Mouse (Mus musculus) gastrocnemius, postnatal 25 days (tissue): ENCODE data around the gene Znhit2. TPM values are rescaled to one million over a fixed set of nuclear protein-coding genes. Genes with fewer than 3 reads are reported as not detected.
A peak's percentile ranks its signal among the peaks of the same experiment; 100 is the strongest.

ENCODE experiments used
- DNase-seq: peaks from one replicate; pipeline ENCODE4 v3.0.0; 2022
- total RNA-seq, 2 experiments: library from RNA; stranded (reverse); gene quantifications; 1 replicate in 1 of 2; 2 replicates in 1 of 2; pipeline ENCODE4 v1.2.3; 2021

Gene Znhit2
- total RNA-seq, 2 experiments from 2014 or later, result 6.8 to 7.7 TPM

DNA sequence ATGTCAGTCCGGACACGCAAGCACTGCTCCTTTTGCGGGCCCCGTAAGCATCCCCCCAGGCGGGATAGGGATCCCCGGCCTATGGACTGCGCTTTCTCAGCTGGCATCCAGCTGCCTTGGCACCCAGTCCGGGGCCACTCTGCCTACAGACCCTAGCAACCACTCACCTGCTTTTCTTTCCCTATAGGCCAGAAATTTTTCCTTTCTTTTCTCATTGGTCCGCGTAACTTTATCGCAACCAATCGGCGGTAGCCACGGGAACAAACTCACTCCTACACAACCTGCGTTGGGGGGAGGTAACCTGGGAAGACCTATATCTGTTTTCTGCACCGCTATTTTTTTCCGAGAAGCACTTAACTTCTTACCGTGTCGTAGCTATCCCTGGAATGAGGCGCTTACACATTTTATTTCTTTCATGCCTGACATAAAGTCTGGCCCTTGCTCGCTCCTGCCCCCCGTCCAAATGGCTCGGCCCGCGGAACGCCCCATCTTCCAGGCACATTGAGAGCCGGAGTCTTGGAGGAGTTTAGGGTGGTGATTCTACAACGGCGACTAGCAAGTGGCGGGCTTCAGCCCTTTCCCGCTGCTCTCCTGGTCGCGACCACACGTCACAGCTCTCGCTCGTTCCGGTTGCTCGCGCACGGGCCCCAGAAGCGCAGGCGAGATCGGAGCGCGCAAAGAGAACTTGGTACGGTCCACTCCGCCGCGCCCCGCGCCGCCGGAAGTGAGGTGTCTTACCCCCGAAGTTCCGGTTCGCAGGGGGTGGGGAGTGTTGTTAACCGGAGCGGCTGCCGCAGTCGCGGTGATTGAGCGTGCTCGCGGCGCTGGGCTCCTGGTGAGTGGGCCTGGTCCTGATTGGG is 14.5 kb upstream of the Znhit2 start, which contains the start of gene Syvn1:
Syvn1 (plus strand) TSS at position 283 of the 860 bp plus-strand sequence.
- peak; percentile 89 for DNase-seq

GRCm38 (mm10) chr19:6047154-6047898 is 13.7 kb upstream of the Znhit2 start:
- no peak for DNase-seq

DNA sequence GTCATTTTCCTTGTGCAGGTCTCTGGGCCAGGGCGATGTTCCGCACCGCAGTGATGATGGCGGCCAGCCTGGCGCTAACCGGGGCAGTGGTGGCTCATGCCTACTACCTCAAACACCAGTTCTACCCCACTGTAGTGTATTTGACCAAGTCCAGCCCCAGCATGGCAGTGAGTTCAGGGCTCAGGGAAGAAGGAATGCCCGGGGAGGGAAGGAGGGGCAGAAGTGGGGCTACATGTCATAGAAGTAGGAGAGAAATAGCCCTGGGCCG is 13.2 kb upstream of the Znhit2 start:
- DNase-seq, result no peak

- no peak for DNase-seq
Observed at GRCm38 (mm10) chr19:6048681-6049410, 12.1 kb upstream of the Znhit2 start.

DNA sequence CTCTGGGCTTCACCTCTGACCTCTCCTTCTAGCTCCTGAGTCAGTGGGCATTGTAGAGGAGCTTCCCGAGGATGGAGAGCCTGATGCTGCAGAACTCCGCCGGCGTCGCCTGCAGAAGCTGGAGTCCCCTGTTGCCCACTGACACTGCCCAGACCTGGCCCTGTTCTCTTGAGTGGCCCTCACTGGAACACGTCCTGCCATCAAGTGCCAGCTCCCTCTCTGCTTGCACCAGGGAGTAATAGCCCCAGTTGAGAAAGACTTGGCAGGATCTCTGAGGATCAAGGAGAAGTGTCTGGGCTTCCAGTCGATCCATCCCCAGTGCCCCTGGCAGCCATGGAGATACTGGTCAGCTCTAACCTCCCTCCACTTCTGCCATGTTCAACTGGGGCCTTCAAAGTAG is 8.5 kb upstream of the Znhit2 start:
- DNase-seq, result no peak

DNA sequence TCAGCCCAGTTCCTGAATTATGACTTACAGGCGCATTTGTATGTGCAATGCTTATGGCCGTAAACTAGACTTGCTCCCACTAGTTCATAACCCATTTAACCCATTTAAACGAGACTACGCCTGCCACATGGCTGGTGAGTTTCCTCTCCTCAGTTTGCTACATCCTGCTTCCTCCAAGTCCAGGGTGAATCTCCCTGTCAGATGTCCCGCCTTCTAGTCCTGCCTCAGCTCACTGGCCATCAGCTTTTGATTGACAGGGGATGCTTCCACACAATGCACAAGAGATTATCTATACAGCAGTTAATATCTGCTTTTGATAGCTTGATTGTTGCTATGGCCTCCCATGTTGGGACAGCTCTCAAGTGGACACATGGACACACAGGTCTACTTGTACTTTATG is 6.7 kb upstream of the Znhit2 start:
- DNase-seq, result no peak

GRCm38 (mm10) chr19:6056696-6057095 is 4.3 kb upstream of the Znhit2 start:
- no peak for DNase-seq

- DNase-seq, result peak; percentile 98
Observed at GRCm38 (mm10) chr19:6057313-6058096, 3.5 kb upstream of the Znhit2 start, which contains the start of the genes Mrpl49 and Fau. Mrpl49 (minus strand) TSS chr19:6057785. Fau (plus strand) TSS chr19:6057844.

DNA sequence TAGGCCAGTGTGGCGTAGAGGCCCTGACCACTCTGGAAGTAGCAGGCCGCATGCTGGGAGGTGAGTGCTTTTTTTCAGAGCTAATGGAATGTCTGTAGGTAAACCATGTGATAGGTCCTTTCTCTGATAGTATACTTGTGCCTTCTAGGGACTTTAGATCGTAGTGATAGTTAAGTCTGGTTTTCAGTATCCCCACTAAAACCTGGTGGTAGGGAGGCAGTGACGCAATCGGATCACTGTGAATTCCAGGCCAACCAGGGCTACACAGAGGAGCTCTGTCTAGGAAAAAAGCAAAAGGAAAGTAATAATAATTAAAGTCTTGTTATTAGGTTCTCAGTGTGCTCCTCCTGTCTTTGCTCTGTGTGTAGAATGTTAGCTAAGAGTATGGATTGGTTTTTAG is 2.5 kb upstream of the Znhit2 start:
- DNase-seq, result no peak

- no peak for DNase-seq
Observed at GRCm38 (mm10) chr19:6058966-6059365, 2.0 kb upstream of the Znhit2 start.

GRCm38 (mm10) chr19:6061641-6062302 is 780 bp downstream of the Znhit2 start:
- DNase-seq, result no peak

- DNase-seq, result no peak
Observed at GRCm38 (mm10) chr19:6062418-6062817, 1.4 kb downstream of the Znhit2 start.

DNA sequence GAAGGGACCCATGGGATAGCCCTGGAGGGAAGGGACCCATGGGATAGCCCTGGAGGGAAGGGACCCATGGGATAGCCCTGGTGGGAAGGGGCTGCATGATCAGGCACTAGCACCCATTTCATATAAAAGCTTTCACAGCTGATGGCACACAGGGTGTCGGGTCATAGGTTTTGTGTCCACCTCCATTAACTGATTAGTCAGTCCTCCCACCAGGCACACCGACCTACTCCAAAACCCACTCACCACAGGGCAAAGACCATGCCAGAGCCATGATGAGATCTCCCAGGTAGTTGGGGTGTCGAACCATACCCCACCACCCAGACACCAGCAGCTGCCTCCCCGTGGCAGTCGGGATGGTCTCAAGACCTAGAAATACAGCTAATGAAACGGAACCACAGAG is 2.1 kb downstream of the Znhit2 start:
- no peak for DNase-seq

DNA sequence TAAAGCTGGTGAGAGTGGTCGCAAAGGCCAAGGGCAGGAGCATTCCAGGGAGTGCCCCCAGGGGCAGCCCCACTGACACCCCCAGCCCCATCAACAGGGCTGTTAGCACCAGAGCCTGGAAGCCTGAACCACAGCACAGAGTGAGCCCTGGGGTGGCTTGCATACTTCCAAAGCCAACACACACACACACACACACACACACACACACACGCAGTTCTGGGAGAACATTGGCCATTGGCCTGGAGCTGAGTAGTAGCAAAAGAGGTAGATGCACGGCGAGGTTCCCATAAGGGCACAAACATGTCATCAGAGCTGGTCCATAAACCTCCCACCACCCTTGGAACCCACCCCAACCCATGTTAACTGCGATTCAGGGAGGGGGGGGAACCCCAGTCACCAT is 5.6 kb downstream of the Znhit2 start:
- DNase-seq, result no peak

GRCm38 (mm10) chr19:6067011-6067723 is 6.2 kb downstream of the Znhit2 start:
- DNase-seq, result peak; percentile 51

- peak; percentile 90 for DNase-seq
Observed at GRCm38 (mm10) chr19:6067724-6068415, 6.9 kb downstream of the Znhit2 start, which contains the start of gene Tm7sf2. Tm7sf2 (minus strand) TSS chr19:6068373.

GRCm38 (mm10) chr19:6068951-6069350 is 8.0 kb downstream of the Znhit2 start:
- DNase-seq, result no peak

- DNase-seq, result no peak
Observed at GRCm38 (mm10) chr19:6069851-6070250, 8.9 kb downstream of the Znhit2 start.

DNA sequence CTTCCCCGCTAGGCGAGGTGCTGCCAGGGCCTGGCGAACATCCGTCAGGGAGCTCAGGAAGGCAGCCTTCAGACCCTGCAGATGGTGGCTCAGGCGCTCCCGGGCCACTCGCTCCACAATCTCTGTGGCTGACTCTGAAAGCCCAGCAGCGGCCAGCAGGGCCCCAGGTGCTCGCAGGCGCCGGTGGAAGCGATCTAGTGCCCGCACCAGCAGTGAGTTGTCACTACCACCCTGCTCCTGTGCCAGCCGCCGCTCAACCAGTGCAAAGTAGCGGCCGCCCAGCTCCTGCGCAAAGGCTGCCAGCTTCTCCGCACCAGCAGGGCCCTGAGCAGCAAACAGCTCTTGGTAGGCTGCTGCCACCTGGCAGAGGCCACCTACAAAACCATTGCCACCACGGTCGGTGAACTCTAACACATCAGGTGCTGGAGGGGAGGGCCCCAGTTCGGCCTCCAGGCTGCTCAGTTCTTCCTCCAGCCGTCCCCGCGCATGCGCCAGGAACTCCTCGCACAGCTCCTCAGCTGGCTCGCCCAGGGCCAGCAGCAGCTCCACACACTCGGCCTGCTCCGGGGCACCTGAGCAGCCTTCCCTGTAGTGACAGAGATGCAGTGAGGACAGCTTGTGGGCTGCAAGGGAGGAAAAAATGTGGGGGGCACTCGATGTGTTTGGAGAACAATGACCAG is 9.7 kb downstream of the Znhit2 start:
- DNase-seq, result no peak
